ENCODE assay signal across 8 mouse cellular contexts in the genomic region with DNA sequence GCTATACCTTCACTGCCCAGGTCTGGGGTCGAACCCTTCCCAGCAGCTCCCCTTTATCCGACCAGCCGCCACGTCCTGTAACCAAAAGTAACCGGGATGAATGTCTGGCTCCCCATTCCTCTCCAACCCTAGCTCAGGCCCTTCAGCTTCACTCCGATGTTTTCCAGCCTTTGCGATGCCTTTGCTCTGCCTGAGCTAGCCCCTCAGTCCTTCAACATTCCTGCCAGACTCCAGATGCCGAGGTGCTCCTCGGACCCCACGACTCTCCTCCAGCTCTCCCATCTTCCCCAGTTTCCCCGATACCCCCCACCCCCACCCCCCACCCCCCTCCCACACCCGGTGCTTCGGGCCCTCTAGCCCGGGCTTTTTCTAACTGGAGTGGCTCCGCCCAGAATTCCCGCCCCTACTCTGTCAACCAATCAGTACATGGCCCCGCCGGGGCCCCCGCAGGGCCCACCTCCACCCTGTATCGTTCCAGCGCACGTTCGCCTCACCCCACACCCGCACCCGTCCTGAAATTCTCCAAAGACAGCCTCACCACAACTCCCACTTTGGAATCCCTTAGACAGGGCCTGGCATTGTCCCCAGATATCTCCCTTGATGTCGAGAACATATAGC. TPM values are rescaled to one million over a fixed set of nuclear protein-coding genes. Genes with fewer than 3 reads are reported as not detected.
DNase-seq lines count a peak whose midpoint lies in the region; ATAC-seq and TF ChIP-seq lines count a peak whose summit lies in the region.

No protein-coding gene starts in this region.

- peak overlapping the region; percentile 58 for H3K4me2 ChIP-seq in intestine, postnatal 0 days (replicated peaks; ENCODE audit: low read depth)
- H3K4me2 ChIP-seq in neural tube, embryonic 11.5 days (ENCODE audit: low read depth), result peak overlapping the region; percentile 9

- H3K9ac ChIP-seq in intestine, postnatal 0 days (ENCODE audit: low read depth, low read length), result 0 out of 2 replicates have a peak overlapping the region, but pooled peaks have one; percentile 11
- H3K9ac ChIP-seq in neural tube, embryonic 11.5 days (ENCODE audit: low read length), result peak overlapping the region; percentile 41

- H3K9me3 ChIP-seq in intestine, postnatal 0 days (ENCODE audit: control insufficient read depth), result no peaks in the 10 kb centered on the region
- H3K9me3 ChIP-seq in neural tube, embryonic 11.5 days (ENCODE audit: control insufficient read depth, low read length), result peaks cover 10% of the 10 kb centered on the region

- H3K4me1 ChIP-seq in intestine, postnatal 0 days (replicated peaks; ENCODE audit: control insufficient read depth, insufficient read depth, low read length), result peaks cover 12% of the 10 kb centered on the region
- H3K4me1 ChIP-seq in neural tube, embryonic 11.5 days (ENCODE audit: control insufficient read depth, insufficient read depth, low read length), result peaks cover 10% of the 10 kb centered on the region

- H3K27ac ChIP-seq in intestine, postnatal 0 days (ENCODE audit: low read depth, low read length), result peak overlapping the region; percentile 35; the same call in 1 of the 2 replicates
- peak overlapping the region; percentile 44; the same call in 1 of the 2 replicates for H3K27ac ChIP-seq in neural tube, embryonic 11.5 days (ENCODE audit: low read depth, low read length)

- H3K36me3 ChIP-seq in intestine, postnatal 0 days (ENCODE audit: control insufficient read depth, insufficient read depth), result no peaks in the 10 kb centered on the region
- no peaks in the 10 kb centered on the region for H3K36me3 ChIP-seq in neural tube, embryonic 11.5 days (ENCODE audit: control insufficient read depth, insufficient read depth, low read length)

- 48% methylated on average over 26 of the region's 26 CpGs for WGBS in intestine, postnatal 0 days
- 42% methylated on average over 26 of the region's 26 CpGs for WGBS in neural tube, embryonic 11.5 days

- ATAC-seq in intestine, postnatal 0 days, result peak; percentile 23
- peak; percentile 33; the same call in 1 of the 2 replicates for ATAC-seq in neural tube, embryonic 11.5 days (ENCODE audit: insufficient read depth, low FRiP score, low TSS enrichment)
- ATAC-seq in megakaryocyte progenitor cell, adult 5-6 weeks (replicated peaks; ENCODE audit: poor library complexity), result no peak

- TF ChIP-seq CTCF in intestine, postnatal 0 days (IDR thresholded peaks at IDR 0.05; ENCODE audit: low read depth), result no peak

- peak; percentile 29 for DNase-seq in adrenal gland, postnatal 14 days
- no peak for DNase-seq in adrenal gland, postnatal 25 days
- DNase-seq in urinary bladder, postnatal 14 days (ENCODE audit: low spot score), result peak; percentile 32
- no peak for DNase-seq in urinary bladder, postnatal 10 days (ENCODE audit: low spot score)
- peak; percentile 64 for DNase-seq in neural tube, embryonic 11.5 days (ENCODE audit: low spot score)
- no peak for DNase-seq in frontal cortex, postnatal 36 days (ENCODE audit: low spot score in 2 of 2)

- peak overlapping the region; percentile 27 for H3K4me3 ChIP-seq in intestine, postnatal 0 days (ENCODE audit: low read depth, low read length)
- peak overlapping the region; percentile 33 for H3K4me3 ChIP-seq in neural tube, embryonic 11.5 days (ENCODE audit: low read depth, low read length)

- H3K27me3 ChIP-seq in intestine, postnatal 0 days (replicated peaks; ENCODE audit: control insufficient read depth, insufficient read depth, low read length), result no peaks in the 10 kb centered on the region
- no peaks in the 10 kb centered on the region for H3K27me3 ChIP-seq in neural tube, embryonic 11.5 days (ENCODE audit: control insufficient read depth, insufficient read depth, low read length)

RNA-seq across cellular contexts. Expression of a gene that starts 45.4 kb away (rescaled TPM):
- 13.3 and 17.9 TPM in 2 replicates for total RNA-seq in adrenal gland, postnatal 14 days (2021)
- total RNA-seq in adrenal gland, postnatal 25 days (2021), result 4.5 and 13.8 TPM in 2 replicates
- 26.7 and 33.0 TPM in 2 replicates for polyA plus RNA-seq in intestine, postnatal 0 days (2015; fragmentation: Nextera tagmentation; extraction: Ambion mirVana)
- 10.6 and 20.0 TPM in 2 replicates for polyA plus RNA-seq in neural tube, embryonic 11.5 days (2014; fragmentation: Nextera tagmentation; extraction: Ambion mirVana)
- 10.4 and 11.8 TPM in 2 replicates for total RNA-seq in megakaryocyte progenitor cell, adult 5-6 weeks (2015)
- 45.9 and 63.4 TPM in 2 replicates for total RNA-seq in megakaryocyte progenitor cell, adult 5-6 weeks (2017)

Comparison
In these comparisons a context has a peak if more than half of its experiments do, and no peak if none do; other contexts are left out.
1. DNase-seq: peak in adrenal gland, postnatal 14 days (single experiment), urinary bladder, postnatal 14 days (single experiment) and neural tube, embryonic 11.5 days (single experiment); none in adrenal gland, postnatal 25 days (single experiment), urinary bladder, postnatal 10 days (single experiment) and frontal cortex, postnatal 36 days (0 of 2).